Mouse (Mus musculus) neural tube, embryonic 11.5 days (tissue): ENCODE data around the gene Rimbp2. TPM values are rescaled to one million over a fixed set of nuclear protein-coding genes. Genes with fewer than 3 reads are reported as not detected.

ENCODE experiments used
- ATAC-seq: fragments of 200-750 bp; cut with Nextera tagmentation; 2 replicates; pipeline ENCODE4 v1.8.0; 2017; ENCODE audit warnings: moderate number of reproducible peaks, mild to moderate bottlenecking, moderate TSS enrichment, moderate library complexity; ENCODE audit not compliant: insufficient read depth, low FRiP score, low TSS enrichment
- DNase-seq: peaks from one replicate; pipeline ENCODE4 v3.0.0-alpha.2; 2015; ENCODE audit warnings: low spot score
- H3K27ac ChIP-seq: fragments of 300-500 bp; sonication (generic); 2 replicates; pipeline ENCODE4 v1.5.1; 2014; ENCODE audit warnings: low read depth, mild to moderate bottlenecking, low read length
- H3K27me3 ChIP-seq: fragments of 300-500 bp; sonication (generic); 2 replicates; pipeline ENCODE4 v1.6.1; 2014; ENCODE audit warnings: mild to moderate bottlenecking, low read length, mixed read lengths; ENCODE audit not compliant: control insufficient read depth, insufficient read depth
- H3K36me3 ChIP-seq: fragments of 300-500 bp; sonication (generic); 2 replicates; pipeline ENCODE4 v1.6.1; 2014; ENCODE audit warnings: mild to moderate bottlenecking, low read length, moderate library complexity, mixed read lengths; ENCODE audit not compliant: control insufficient read depth, insufficient read depth
- H3K4me1 ChIP-seq: fragments of 300-500 bp; sonication (generic); 2 replicates; pipeline ENCODE4 v1.6.1; 2014; ENCODE audit warnings: low read length, mixed read lengths; ENCODE audit not compliant: control insufficient read depth, insufficient read depth
- H3K4me2 ChIP-seq: fragments of 300-500 bp; sonication (generic); 2 replicates; pipeline ENCODE4 v1.6.1; 2014; ENCODE audit warnings: low read depth, mild to moderate bottlenecking, moderate library complexity
- H3K4me3 ChIP-seq: fragments of 300-500 bp; sonication (generic); 2 replicates; pipeline ENCODE4 v1.5.1; 2014; ENCODE audit warnings: low read depth, low read length
- H3K9ac ChIP-seq: fragments of 300-500 bp; sonication (generic); 2 replicates; pipeline ENCODE4 v1.6.1; 2014; ENCODE audit warnings: mild to moderate bottlenecking, low read length
- H3K9me3 ChIP-seq: fragments of 300-500 bp; sonication (generic); 2 replicates; pipeline ENCODE4 v1.6.1; 2016; ENCODE audit warnings: low read length; ENCODE audit not compliant: control insufficient read depth
- WGBS: fragments of 180-500 bp; shearing (Covaris S2); extraction: QIAGEN DNeasy Blood & Tissue Kit; methylation state at CpG from one replicate; pipeline ENCODE4 v1.1.7; 2014; 5-methylcytosine and 5-hydroxymethylcytosine counted together
- polyA plus RNA-seq: library from polyadenylated mRNA; unstranded; fragments of >200 nt; fragmentation: Nextera tagmentation; extraction: Ambion mirVana; gene quantifications from 2 replicates; pipeline ENCODE4 v1.2.1, GENCODE M21; 2014

Rimbp2 gene
- polyA plus RNA-seq, 1 experiment from 2014 or later, result 2.9 TPM

- DNase-seq, result no peak
- 62% methylated on average over 5 of the region's 5 CpGs for WGBS
- H3K36me3 ChIP-seq, result no peaks in the 10 kb centered on the region
Observed at GRCm38 (mm10) chr5:128708929-128709328, 244.4 kb downstream of the Rimbp2 start.

More at GRCm38 (mm10) chr5:128708929-128709328, 244.4 kb downstream of the Rimbp2 start:
- Histone ChIP-seq H3K9ac (no peak overlapping the region), H3K27me3 (no peaks in the 10 kb centered on the region), H3K27ac (no peak overlapping the region), H3K4me2 (no peak overlapping the region), H3K9me3 (peaks cover 4% of the 10 kb centered on the region; the same call in 1 of the 2 replicates), H3K4me3 (no peak overlapping the region), H3K4me1 (no peaks in the 10 kb centered on the region)
- ATAC-seq, result no peak

Other genes starting within 250 kb of the Rimbp2 start
- gene Stx2, start 55.1 kb upstream of the Rimbp2 start, polyA plus RNA-seq, result 32.7 and 34.0 TPM in 2 replicates
- gene Ran, start 66.6 kb upstream of the Rimbp2 start, polyA plus RNA-seq, result 781 and 804 TPM in 2 replicates
- gene Adgrd1, start 143.3 kb upstream of the Rimbp2 start, polyA plus RNA-seq, result 0.16 TPM in 2 replicates